Comparison of ENCODE assay signal across 8 mouse cellular contexts in the genomic region with DNA sequence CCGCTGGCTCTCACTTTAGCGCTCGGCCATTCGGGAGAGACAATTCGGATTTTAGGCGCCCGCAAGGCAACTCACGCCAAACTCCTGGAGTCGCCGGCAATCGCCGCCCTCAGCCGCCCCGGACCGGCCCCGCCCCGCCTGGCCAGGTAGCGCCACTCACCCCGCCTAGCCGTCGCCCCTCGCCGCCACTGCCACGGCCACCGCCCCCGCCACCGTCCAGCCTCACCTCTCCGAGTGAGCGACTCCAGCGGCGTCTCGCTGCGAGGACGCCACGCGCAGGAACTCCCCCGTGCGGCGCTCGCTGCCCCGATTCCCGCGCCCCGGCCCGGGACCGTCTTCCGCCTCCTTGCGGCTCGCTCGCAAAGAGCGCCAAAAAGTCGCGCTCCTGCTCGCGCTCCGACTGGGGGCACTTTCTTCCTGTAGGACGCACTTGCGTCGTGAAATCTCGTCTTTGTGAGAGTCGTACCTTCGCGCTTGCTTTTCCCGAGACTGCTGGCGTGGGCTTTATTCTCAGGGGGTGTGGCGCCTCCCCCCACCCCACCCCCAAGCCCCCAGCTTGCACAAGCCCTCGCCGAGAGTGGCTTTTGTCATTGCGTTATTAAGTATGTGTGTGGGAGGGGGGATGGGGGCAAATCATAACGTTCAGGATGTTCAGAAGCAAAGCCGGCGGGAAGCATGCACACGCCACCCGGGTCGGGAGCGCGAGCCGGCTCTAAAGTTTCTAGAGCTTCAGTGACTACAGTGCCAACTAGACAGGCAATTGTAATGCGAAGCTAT. TPM values are rescaled to one million over a fixed set of nuclear protein-coding genes. Genes with fewer than 3 reads are reported as not detected.
A peak's percentile ranks its signal among the peaks of the same experiment; 100 is the strongest.
DNase-seq lines count a peak whose midpoint lies in the region; TF ChIP-seq lines count a peak whose summit lies in the region.

No protein-coding gene starts in this region.

- intact Hi-C loops in left cerebral cortex, adult 2 months (cut with DNase I): loop anchor here (10.0 kb wide), 1 partner anchor 169 kb away; no protein-coding TSS in a partner anchor

- no peak overlapping the region for H3K27ac ChIP-seq in left cerebral cortex, adult 2 months

- peak; percentile 13 for TF ChIP-seq CTCF in left cerebral cortex, adult 2 months (IDR thresholded peaks at IDR 0.05)

- H3K4me3 ChIP-seq in left cerebral cortex, adult 2 months: peak overlapping the region; percentile 39

- peak in 1 of 2 experiments; percentile 8 for DNase-seq in left cerebral cortex, adult 2 months (ENCODE audit: extremely low spot score in 1 of 2, low spot score in 2 of 2)
- no peak for DNase-seq in left cerebral cortex, adult 11 months (ENCODE audit: low spot score)
- peak; percentile 7 for DNase-seq in cerebellum, adult 8-10 months
- DNase-seq in gastrocnemius, postnatal 25 days: peak; percentile 8
- peak; percentile 14 for DNase-seq in kidney, adult 9 months
- DNase-seq in lung, postnatal 25 days (ENCODE audit: low spot score): peak; percentile 12
- DNase-seq in retina, postnatal 1 day: peak; percentile 65
- DNase-seq in yolk sac, embryonic 10.5 days (ENCODE audit: low spot score): peak; percentile 65

RNA-seq across cellular contexts. Expression of a gene that starts 0.6 kb away (rescaled TPM):
- total RNA-seq in left cerebral cortex, adult 2 months (2021): under 1 TPM in 1 of 2 experiments, not detected in 1; 0.32 TPM
- total RNA-seq in gastrocnemius, postnatal 25 days (2021): under 1 TPM; 0.20 to 0.67 TPM
